Mouse (Mus musculus) ovary, adult 18-20 months (tissue): Measurements from ENCODE around the gene Camsap2.

ENCODE experiments used
- DNase-seq: peaks from one replicate; pipeline ENCODE4 v3.0.0; 2022; ENCODE audit warnings: low spot score, mixed read lengths

Camsap2 gene

GRCm38 (mm10) chr1:136344281-136344680 is 1.6 kb downstream of the Camsap2 start:
- DNase-seq: no peak

GRCm38 (mm10) chr1:136343727-136344126 is 2.2 kb downstream of the Camsap2 start:
- DNase-seq: no peak

- DNase-seq: no peak
Observed at GRCm38 (mm10) chr1:136340541-136340940, 5.4 kb downstream of the Camsap2 start.

DNA sequence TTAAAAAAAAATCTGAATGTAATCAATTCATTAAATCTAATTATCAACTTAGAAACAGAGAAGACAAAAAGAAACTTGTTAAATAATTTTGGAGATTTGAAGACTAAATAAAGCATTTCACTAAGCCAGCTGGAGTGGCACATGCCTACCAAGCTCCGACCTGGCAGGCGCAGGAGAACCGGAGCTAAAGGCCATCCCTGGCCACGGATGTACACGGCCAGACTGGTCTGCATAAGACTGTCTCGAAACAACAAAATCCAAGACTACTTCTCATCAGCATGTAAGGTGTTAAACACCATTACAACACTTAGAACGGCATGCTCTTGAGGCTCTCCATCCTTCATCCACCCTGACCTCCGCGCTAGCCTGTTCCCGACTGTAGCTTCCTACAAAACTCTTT is 11.2 kb downstream of the Camsap2 start:
- DNase-seq: no peak

- no peak for DNase-seq
Observed at GRCm38 (mm10) chr1:136333512-136333911, 12.4 kb downstream of the Camsap2 start.

GRCm38 (mm10) chr1:136333071-136333470 is 12.8 kb downstream of the Camsap2 start:
- DNase-seq: no peak

- no peak for DNase-seq
Observed at GRCm38 (mm10) chr1:136331836-136332235, 14.1 kb downstream of the Camsap2 start.

GRCm38 (mm10) chr1:136329426-136329825 is 16.5 kb downstream of the Camsap2 start:
- no peak for DNase-seq

DNA sequence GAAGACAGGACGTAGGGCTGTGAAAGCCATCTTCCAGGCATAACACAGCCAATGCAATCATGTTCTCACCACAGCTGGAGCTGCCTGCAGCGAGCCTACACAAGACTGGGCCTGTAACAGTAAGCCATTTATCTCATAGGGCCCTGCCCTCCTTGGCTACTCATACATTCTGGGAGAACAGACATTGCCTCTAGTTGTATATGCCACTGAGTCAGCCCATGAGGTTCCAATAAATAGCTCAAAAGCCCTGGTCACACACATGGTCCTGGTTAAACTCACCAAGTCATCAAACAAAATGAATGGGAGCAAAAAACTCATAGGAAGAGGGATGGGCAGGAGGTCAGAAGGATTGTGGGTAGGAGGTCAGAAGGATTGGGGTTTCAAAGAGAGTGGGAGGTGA is 17.3 kb downstream of the Camsap2 start:
- no peak for DNase-seq

DNA sequence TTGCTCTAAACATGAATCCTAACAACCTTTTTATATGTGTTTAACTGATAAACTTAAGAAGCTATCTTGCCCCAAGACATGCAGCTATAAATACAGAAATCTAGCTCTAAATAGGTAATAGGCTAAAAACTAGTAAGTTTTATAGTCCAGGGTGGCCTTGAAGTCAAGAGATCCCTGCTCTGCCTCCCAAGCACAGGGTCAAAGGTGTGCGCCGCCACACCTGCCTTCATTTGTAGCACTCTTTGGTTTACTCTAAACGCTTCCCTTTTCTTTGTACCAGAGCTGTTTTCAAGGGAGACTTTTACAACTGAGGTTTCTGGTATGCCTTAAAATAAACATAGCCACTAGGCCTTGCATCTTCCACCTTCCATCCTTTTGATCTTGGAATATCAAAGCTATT is 18.3 kb downstream of the Camsap2 start:
- no peak for DNase-seq

DNA sequence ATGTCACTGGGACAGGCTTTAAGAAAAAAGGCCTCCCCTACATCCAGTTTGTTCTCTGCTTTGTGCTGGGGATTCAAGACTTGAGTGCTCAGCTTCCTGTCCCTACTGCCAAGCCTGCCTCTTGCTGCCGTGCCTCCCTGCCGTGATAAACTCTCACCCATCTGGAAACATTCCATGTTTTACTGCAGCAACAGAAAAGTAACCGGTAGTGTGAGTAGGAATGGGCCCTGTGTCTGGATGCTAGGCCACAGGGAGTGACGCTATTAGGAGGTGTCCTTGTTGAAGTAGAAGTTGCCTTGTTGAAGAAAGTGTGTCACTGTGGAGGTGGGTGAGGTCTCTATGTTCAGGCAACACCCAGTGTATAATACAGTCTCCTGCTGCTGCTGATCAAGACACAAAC is 20.0 kb downstream of the Camsap2 start:
- peak; percentile 28 for DNase-seq

GRCm38 (mm10) chr1:136322331-136322730 is 23.6 kb downstream of the Camsap2 start:
- no peak for DNase-seq

DNA sequence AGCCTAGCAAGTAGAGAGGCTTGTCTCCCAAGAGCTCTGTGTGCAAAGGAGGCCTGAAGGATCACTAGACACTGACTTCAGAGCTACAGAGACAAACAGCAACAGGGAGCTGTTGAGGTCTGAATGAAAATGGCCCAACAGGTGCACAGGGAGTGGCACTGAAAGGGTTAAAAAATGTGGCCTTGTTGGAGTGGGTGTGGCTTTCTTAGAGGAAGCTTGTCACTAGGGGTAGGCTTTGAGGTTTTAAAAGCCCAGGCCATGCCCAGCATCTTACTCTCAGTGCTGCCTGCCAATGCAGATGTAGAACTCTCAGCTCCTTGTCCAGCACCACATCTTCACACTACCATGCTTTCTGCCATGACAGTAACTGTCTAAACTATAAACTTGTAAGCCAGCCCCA is 29.6 kb downstream of the Camsap2 start:
- no peak for DNase-seq

GRCm38 (mm10) chr1:136309193-136309592 is 36.7 kb downstream of the Camsap2 start:
- DNase-seq: no peak

DNA sequence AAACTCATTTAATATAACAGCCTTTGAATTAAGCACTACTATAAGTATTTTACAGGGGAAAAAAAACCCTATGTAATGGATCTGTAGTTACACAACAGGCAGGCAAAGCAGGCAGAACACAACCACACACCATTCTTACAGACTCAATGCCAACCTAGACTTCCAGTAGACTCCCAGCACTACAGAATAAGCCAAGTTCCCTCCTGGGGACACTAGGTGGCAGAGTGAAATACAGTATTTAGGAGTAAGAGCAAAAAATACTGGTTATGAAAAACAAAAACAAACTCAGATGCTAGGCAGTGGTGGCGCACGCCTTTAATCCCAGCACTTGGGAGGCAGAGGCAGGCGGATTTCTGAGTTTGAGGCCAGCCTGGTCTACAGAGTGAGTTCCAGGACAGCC is 39.5 kb downstream of the Camsap2 start:
- no peak for DNase-seq

DNA sequence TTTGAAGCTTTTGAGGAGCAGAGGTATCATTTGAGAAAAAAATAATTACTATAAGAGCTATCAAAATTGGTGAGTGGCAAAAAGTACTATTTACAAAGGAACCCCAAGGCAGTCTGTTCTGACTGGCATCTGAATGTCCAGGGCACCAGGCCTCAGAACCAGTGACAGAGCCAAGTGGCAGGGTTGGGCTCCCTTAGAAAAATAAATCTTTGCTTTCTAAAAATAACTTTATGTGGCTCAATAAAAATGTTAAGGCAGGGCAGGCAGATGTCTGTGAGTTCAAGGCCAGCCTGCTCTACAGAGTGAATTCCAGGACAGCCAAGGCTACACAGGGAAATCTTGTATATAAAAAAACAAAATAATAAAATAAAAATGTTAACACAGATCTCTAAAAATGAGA is 51.9 kb downstream of the Camsap2 start:
- DNase-seq: no peak

- no peak for DNase-seq
Observed at GRCm38 (mm10) chr1:136289803-136290202, 56.1 kb downstream of the Camsap2 start.

DNA sequence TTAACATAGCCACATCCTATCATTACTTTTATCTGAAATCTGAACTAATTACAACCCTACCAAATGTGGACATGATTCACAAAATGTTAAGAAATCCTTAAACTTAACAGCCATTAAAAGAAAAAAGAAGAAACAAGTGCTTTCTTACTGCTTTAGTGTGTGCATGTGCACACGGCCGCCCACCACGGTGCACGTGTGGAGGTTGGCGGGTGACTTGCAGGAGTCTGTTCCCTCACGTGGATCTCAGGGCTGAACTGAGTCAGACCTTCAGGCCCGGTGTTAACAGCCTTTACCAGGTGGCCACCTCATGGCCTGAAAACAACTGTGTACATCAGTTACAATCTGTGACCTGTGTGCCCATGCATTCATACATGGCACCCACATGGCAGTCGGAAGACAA is 68.5 kb downstream of the Camsap2 start:
- no peak for DNase-seq

GRCm38 (mm10) chr1:136268224-136268623 is 77.7 kb downstream of the Camsap2 start:
- DNase-seq: no peak

GRCm38 (mm10) chr1:136266127-136266526 is 79.8 kb downstream of the Camsap2 start:
- no peak for DNase-seq

- DNase-seq: no peak
Observed at GRCm38 (mm10) chr1:136263355-136263754, 82.5 kb downstream of the Camsap2 start.

DNA sequence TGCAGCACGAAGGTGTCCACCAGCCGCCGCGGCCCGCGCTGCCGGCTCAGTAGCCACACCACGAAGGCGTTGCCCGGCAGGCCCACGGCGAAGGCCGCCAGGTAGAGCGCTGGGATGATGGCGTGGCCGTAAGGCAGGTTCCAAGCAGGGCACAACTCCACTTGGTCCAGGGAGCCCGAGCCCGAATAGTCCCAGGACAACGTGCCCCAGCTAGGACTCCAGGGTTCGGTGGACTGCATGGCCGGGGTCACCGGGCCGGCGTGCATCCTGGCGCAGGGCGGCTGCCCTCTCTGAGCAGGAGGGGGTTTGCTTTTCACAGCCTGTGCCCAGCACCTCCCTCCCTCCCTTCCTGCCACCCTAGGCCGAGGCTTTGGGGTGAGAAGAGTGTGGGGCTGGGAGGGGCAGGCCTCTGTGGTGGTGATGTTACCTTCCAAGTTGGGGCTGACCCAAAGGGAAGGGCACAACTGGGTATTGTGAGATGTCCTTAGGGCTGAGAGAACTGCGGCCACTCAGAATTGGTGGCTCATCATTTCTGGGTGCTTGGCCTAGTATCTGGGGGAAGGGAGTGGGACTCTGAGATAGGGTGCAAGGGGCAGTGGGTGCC is 85.2 kb downstream of the Camsap2 start, which contains the start of gene Gpr25:
Gene Gpr25 (minus strand): TSS at position 239 of the 604 bp plus-strand sequence.
- DNase-seq: no peak

DNA sequence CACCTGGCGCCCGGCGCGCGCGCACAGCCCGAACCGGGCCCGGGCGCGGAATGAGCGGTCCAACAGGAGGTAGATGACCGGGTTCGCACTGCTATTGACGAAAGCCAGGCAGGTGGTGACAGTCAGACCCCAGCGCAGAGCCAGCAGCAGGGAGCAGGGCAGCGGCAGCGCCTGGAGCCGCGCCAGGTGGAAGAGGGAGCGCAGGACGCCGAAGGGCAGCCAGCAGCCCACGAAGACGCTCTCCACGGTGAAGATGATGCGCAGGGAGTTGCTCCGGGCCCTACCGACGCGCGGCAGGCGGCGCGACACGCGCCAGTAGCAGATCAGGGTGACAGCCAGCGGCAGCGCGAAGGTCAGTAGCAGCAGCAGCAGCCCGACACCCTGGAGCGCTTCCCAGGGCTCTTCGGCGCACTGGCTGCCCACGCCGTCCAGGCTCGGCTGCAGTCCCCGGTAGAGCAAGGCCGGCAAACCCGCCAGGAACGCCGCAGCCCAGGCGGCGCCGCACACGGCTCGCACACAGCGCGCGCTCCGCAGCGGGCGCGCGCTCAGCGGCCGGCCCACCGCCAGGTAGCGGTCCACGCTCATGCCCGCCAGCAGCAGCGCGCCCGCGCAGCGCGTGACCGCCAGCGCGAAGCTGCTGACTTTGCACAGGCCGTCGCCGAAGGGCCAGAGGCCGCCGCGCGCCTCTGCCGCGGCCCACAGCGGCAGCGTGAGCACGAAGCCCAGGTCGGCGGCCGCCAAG is 85.8 kb downstream of the Camsap2 start:
- DNase-seq: peak; percentile 28

DNA sequence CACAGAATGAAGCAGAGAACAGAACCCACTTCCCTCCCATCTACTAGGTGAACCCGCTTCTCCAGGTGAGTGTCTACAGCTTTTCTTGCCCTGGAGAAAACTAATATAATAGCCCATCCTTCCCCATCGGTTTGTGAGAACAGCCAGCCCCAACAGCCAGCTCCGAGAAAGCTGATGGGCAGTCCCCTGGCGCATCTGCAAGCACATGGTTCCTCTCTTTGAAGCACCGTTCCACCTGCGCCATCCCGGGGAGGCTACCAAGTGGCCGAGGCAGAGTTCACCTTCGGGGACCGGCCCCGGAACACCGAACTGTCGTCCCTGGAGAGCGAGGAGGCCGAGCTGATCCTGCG is 86.4 kb downstream of the Camsap2 start:
- DNase-seq: no peak
